Mouse (Mus musculus) spleen, postnatal 14 days (tissue): Measurements from ENCODE around the gene Cbx5.

Experiments
- DNase-seq, 2 experiments: peaks; one replicate each; pipeline ENCODE4 v3.0.0; 2021 to 2022; ENCODE audit warnings: low spot score in 2 of 2

Gene Cbx5

GRCm38 (mm10) chr15:103214971-103215907 is 24.4 kb downstream of the Cbx5 start:
- DNase-seq, result peak; percentile 37 to 61

- no peak for DNase-seq
Measured at GRCm38 (mm10) chr15:103214149-103214548, 25.5 kb downstream of the Cbx5 start.

GRCm38 (mm10) chr15:103205156-103205555 is 34.5 kb downstream of the Cbx5 start:
- DNase-seq, result no peak

GRCm38 (mm10) chr15:103202088-103202793 is 37.4 kb downstream of the Cbx5 start:
- no peak for DNase-seq

- no peak for DNase-seq
Measured at GRCm38 (mm10) chr15:103197785-103198184, 41.8 kb downstream of the Cbx5 start.

- no peak for DNase-seq
Measured at GRCm38 (mm10) chr15:103196835-103197234, 42.8 kb downstream of the Cbx5 start.

GRCm38 (mm10) chr15:103193606-103194005 is 46.0 kb downstream of the Cbx5 start:
- DNase-seq, result no peak

- DNase-seq, result no peak
Measured at GRCm38 (mm10) chr15:103190531-103191462, 48.8 kb downstream of the Cbx5 start.

- no peak for DNase-seq
Measured at GRCm38 (mm10) chr15:103190083-103190482, 49.5 kb downstream of the Cbx5 start.

- no peak for DNase-seq
Measured at GRCm38 (mm10) chr15:103187803-103188202, 51.8 kb downstream of the Cbx5 start.

- DNase-seq, result no peak
Measured at GRCm38 (mm10) chr15:103185462-103186198, 54.0 kb downstream of the Cbx5 start.

GRCm38 (mm10) chr15:103183651-103184610 is 55.7 kb downstream of the Cbx5 start:
- DNase-seq, result no peak

- DNase-seq, result peak; percentile 24 to 56
Measured at GRCm38 (mm10) chr15:103183135-103183534, 56.5 kb downstream of the Cbx5 start.

- DNase-seq, result peak; percentile 61 to 81
Measured at GRCm38 (mm10) chr15:103182166-103182790, 57.3 kb downstream of the Cbx5 start.

- DNase-seq, result no peak
Measured at GRCm38 (mm10) chr15:103180406-103180805, 59.2 kb downstream of the Cbx5 start.

GRCm38 (mm10) chr15:103178767-103179166 is 60.8 kb downstream of the Cbx5 start:
- DNase-seq, result no peak

- DNase-seq, result peak in 1 of 2 experiments; percentile 48
Measured at GRCm38 (mm10) chr15:103178137-103178536, 61.5 kb downstream of the Cbx5 start.

- no peak for DNase-seq
Measured at GRCm38 (mm10) chr15:103177611-103178041, 62.0 kb downstream of the Cbx5 start.

GRCm38 (mm10) chr15:103176874-103177421 is 62.7 kb downstream of the Cbx5 start:
- peak; percentile 75 to 87 for DNase-seq
